Mouse (Mus musculus) neural tube, embryonic 15.5 days (tissue): ENCODE measurements around the gene Cry2. TPM values are rescaled to one million over a fixed set of nuclear protein-coding genes. Genes with fewer than 3 reads are reported as not detected.
A peak's percentile ranks its signal among the peaks of the same experiment; 100 is the strongest.
"Not testable (repeated sequence)": the region's sequence is repeated elsewhere in the genome, so short reads cannot be mapped to it uniquely, and the experiment has no call there.

Experiments
- ATAC-seq: fragments of 200-750 bp; cut with Nextera tagmentation; 2 replicates; pipeline ENCODE4 v1.8.0; 2017; ENCODE audit warnings: mild to moderate bottlenecking, moderate TSS enrichment, moderate library complexity; ENCODE audit not compliant: low FRiP score
- H3K27ac ChIP-seq: fragments of 300-500 bp; sonication (generic); replicated peaks from 2 replicates; pipeline ENCODE4 v1.5.1; 2015; ENCODE audit warnings: mild to moderate bottlenecking, inconsistent platforms
- H3K27me3 ChIP-seq: fragments of 300-500 bp; sonication (generic); replicated peaks from 2 replicates; pipeline ENCODE4 v1.6.1; 2015; ENCODE audit warnings: inconsistent platforms
- H3K36me3 ChIP-seq: fragments of 300-500 bp; sonication (generic); 2 replicates; pipeline ENCODE4 v1.6.1; 2015; ENCODE audit warnings: inconsistent platforms
- H3K4me1 ChIP-seq: fragments of 300-500 bp; sonication (generic); 2 replicates; pipeline ENCODE4 v1.6.1; 2015; ENCODE audit warnings: inconsistent platforms
- H3K4me2 ChIP-seq: fragments of 300-500 bp; sonication (generic); 2 replicates; pipeline ENCODE4 v1.6.1; 2015; ENCODE audit warnings: inconsistent platforms, mild to moderate bottlenecking, moderate library complexity
- H3K4me3 ChIP-seq: fragments of 300-500 bp; sonication (generic); replicated peaks from 2 replicates; pipeline ENCODE4 v1.5.1; 2015; ENCODE audit warnings: mild to moderate bottlenecking, inconsistent platforms
- H3K9ac ChIP-seq: fragments of 300-500 bp; sonication (generic); replicated peaks from 2 replicates; pipeline ENCODE4 v1.6.1; 2015; ENCODE audit warnings: mild to moderate bottlenecking, inconsistent platforms
- H3K9me3 ChIP-seq: fragments of 300-500 bp; sonication (generic); replicated peaks from 2 replicates; pipeline ENCODE4 v1.6.1; 2016; ENCODE audit warnings: inconsistent platforms
- WGBS: fragments of 180-500 bp; shearing (Covaris S2); methylation state at CpG from one replicate; pipeline ENCODE4 v1.1.7; 2015; ENCODE audit warnings: mixed read lengths; 5-methylcytosine and 5-hydroxymethylcytosine counted together
- polyA plus RNA-seq: library from polyadenylated mRNA; unstranded; fragments of >200 nt; fragmentation: Nextera tagmentation; extraction: Ambion mirVana; gene quantifications from 2 replicates; pipeline ENCODE4 v1.2.1, GENCODE M21; 2015

The Cry2 gene
- polyA plus RNA-seq, result 43.0 and 46.0 TPM in 2 replicates

- Histone ChIP-seq H3K4me3 (peak within 1 kb of the TSS; percentile 93), H3K4me1 (peaks cover 53% of the 10 kb centered on the region), H3K9ac (peak within 1 kb of the TSS; percentile 83), H3K4me2 (peak within 1 kb of the TSS; percentile 82), H3K27me3 (0 out of 2 replicates have a peak, but pooled peaks cover 3% of the 10 kb centered on the region), H3K36me3 (no peaks in the 10 kb centered on the region), H3K9me3 (no peaks in the 10 kb centered on the region), H3K27ac (peak within 1 kb of the TSS; percentile 88)
- peak; percentile 97 for ATAC-seq
- WGBS, result under 1% methylated on average over 73 of the region's 76 CpGs
These were observed at the start of gene Cry2 for GRCm38 (mm10) chr2:92433578-92434374. Gene Cry2, minus strand, starts transcription at chr2:92434043.

- WGBS, result 51% methylated on average over 5 of the region's 5 CpGs
These were observed 49.7 kb upstream of the Cry2 start for GRCm38 (mm10) chr2:92483505-92483904.

GRCm38 (mm10) chr2:92482551-92482950 lies 48.7 kb upstream of the Cry2 start:
- Histone ChIP-seq H3K36me3 (no peaks in the 10 kb centered on the region), H3K9ac (no peak overlapping the region), H3K27ac (no peak overlapping the region), H3K4me3 (no peak overlapping the region), H3K4me2 (no peak overlapping the region), H3K9me3 (no peaks in the 10 kb centered on the region), H3K4me1 (peaks cover 35% of the 10 kb centered on the region), H3K27me3 (peaks cover 16% of the 10 kb centered on the region)
- ATAC-seq, result no peak
- 48% methylated on average over 1 of the region's 1 CpGs for WGBS

More at GRCm38 (mm10) chr2:92483505-92483904, 49.7 kb upstream of the Cry2 start:
- no peak overlapping the region for H3K27ac ChIP-seq
- H3K9me3 ChIP-seq, result no peaks in the 10 kb centered on the region
- H3K36me3 ChIP-seq, result no peaks in the 10 kb centered on the region
- ATAC-seq, result no peak
- H3K4me2 ChIP-seq, result no peak overlapping the region
- peaks cover 33% of the 10 kb centered on the region for H3K4me1 ChIP-seq
- H3K9ac ChIP-seq, result no peak overlapping the region
- no peak overlapping the region for H3K4me3 ChIP-seq
- peaks cover 16% of the 10 kb centered on the region for H3K27me3 ChIP-seq

- ATAC-seq, result no peak
- H3K4me2 ChIP-seq, result no peak overlapping the region
- H3K27ac ChIP-seq, result no peak overlapping the region
- no peaks in the 10 kb centered on the region for H3K9me3 ChIP-seq
- no peak overlapping the region for H3K4me3 ChIP-seq
- H3K27me3 ChIP-seq, result peaks cover 6% of the 10 kb centered on the region
- no peaks in the 10 kb centered on the region for H3K36me3 ChIP-seq
- no peak overlapping the region for H3K9ac ChIP-seq
- WGBS, result 91% methylated on average over 4 of the region's 4 CpGs
- H3K4me1 ChIP-seq, result 0 out of 2 replicates have a peak, but pooled peaks cover 5% of the 10 kb centered on the region
These were observed 44.5 kb upstream of the Cry2 start for GRCm38 (mm10) chr2:92478313-92478688.

GRCm38 (mm10) chr2:92477672-92478312 lies 43.9 kb upstream of the Cry2 start:
- 0 out of 2 replicates have a peak, but pooled peaks cover 5% of the 10 kb centered on the region for H3K4me1 ChIP-seq
- H3K27ac ChIP-seq, result no peak overlapping the region
- no peak overlapping the region for H3K9ac ChIP-seq
- H3K4me2 ChIP-seq, result no peak overlapping the region
- ATAC-seq, result no peak
- no peak overlapping the region for H3K4me3 ChIP-seq
- peaks cover under 1% of the 10 kb centered on the region; the same call in 1 of the 2 replicates for H3K27me3 ChIP-seq
- WGBS, result 63% methylated on average over 12 of the region's 12 CpGs
- H3K36me3 ChIP-seq, result no peaks in the 10 kb centered on the region
- H3K9me3 ChIP-seq, result no peaks in the 10 kb centered on the region

GRCm38 (mm10) chr2:92476580-92476979 lies 42.7 kb upstream of the Cry2 start:
- not testable (repeated sequence) for H3K36me3 ChIP-seq, H3K4me1 ChIP-seq, H3K9me3 ChIP-seq, H3K4me3 ChIP-seq, H3K4me2 ChIP-seq, H3K27me3 ChIP-seq, ATAC-seq, H3K27ac ChIP-seq, H3K9ac ChIP-seq
- 91% methylated on average over 7 of the region's 7 CpGs for WGBS

- WGBS, result 77% methylated on average over 2 of the region's 2 CpGs
- H3K36me3 ChIP-seq, result no peaks in the 10 kb centered on the region
These were observed 41.9 kb upstream of the Cry2 start for GRCm38 (mm10) chr2:92475711-92476110.

GRCm38 (mm10) chr2:92474920-92475319 lies 41.1 kb upstream of the Cry2 start:
- Histone ChIP-seq H3K4me2 (no peak overlapping the region), H3K9me3 (no peaks in the 10 kb centered on the region), H3K27me3 (no peaks in the 10 kb centered on the region), H3K36me3 (no peaks in the 10 kb centered on the region), H3K9ac (no peak overlapping the region), H3K27ac (no peak overlapping the region), H3K4me1 (0 out of 2 replicates have a peak, but pooled peaks cover 5% of the 10 kb centered on the region), H3K4me3 (no peak overlapping the region)
- ATAC-seq, result no peak
- 78% methylated on average over 3 of the region's 3 CpGs for WGBS

More at GRCm38 (mm10) chr2:92475711-92476110, 41.9 kb upstream of the Cry2 start:
- Histone ChIP-seq H3K4me2 (no peak overlapping the region), H3K27me3 (no peaks in the 10 kb centered on the region), H3K9me3 (no peaks in the 10 kb centered on the region), H3K4me3 (no peak overlapping the region), H3K27ac (no peak overlapping the region), H3K4me1 (0 out of 2 replicates have a peak, but pooled peaks cover 5% of the 10 kb centered on the region), H3K9ac (no peak overlapping the region)
- no peak for ATAC-seq

GRCm38 (mm10) chr2:92471886-92472670 lies 38.2 kb upstream of the Cry2 start:
- Histone ChIP-seq H3K4me2 (no peak overlapping the region), H3K4me1 (no peaks in the 10 kb centered on the region), H3K36me3 (no peaks in the 10 kb centered on the region), H3K27ac (no peak overlapping the region), H3K9ac (no peak overlapping the region), H3K4me3 (no peak overlapping the region), H3K9me3 (no peaks in the 10 kb centered on the region), H3K27me3 (no peaks in the 10 kb centered on the region; the same call in 1 of the 2 replicates)
- whole genome bisulfite sequencing, result 86% methylated on average over 12 of the region's 12 CpGs
- no peak for ATAC-seq

GRCm38 (mm10) chr2:92464690-92465089 lies 30.8 kb upstream of the Cry2 start:
- peaks cover 9% of the 10 kb centered on the region for H3K4me1 ChIP-seq
- H3K9ac ChIP-seq, result no peak overlapping the region
- H3K27ac ChIP-seq, result no peak overlapping the region
- peaks cover 20% of the 10 kb centered on the region for H3K27me3 ChIP-seq
- no peaks in the 10 kb centered on the region for H3K9me3 ChIP-seq
- H3K4me2 ChIP-seq, result no peak overlapping the region
- no peak overlapping the region for H3K4me3 ChIP-seq
- 70% methylated on average over 3 of the region's 3 CpGs for WGBS
- no peaks in the 10 kb centered on the region for H3K36me3 ChIP-seq
- no peak for ATAC-seq

GRCm38 (mm10) chr2:92461215-92461614 lies 27.4 kb upstream of the Cry2 start:
- Histone ChIP-seq H3K9me3 (no peaks in the 10 kb centered on the region), H3K27ac (no peak overlapping the region), H3K27me3 (peaks cover 20% of the 10 kb centered on the region), H3K4me2 (no peak overlapping the region), H3K9ac (no peak overlapping the region), H3K36me3 (no peaks in the 10 kb centered on the region), H3K4me3 (no peak overlapping the region), H3K4me1 (peaks cover 38% of the 10 kb centered on the region)
- ATAC-seq, result no peak
- WGBS, result 84% methylated on average over 1 of the region's 1 CpGs
